Mouse (Mus musculus) layer of hippocampus, adult 9-11 months (tissue): ENCODE measurements around the gene Mfsd4b3.
A peak's percentile ranks its signal among the peaks of the same experiment; 100 is the strongest.

Experiments
- DNase-seq: peaks from one replicate; pipeline ENCODE4 v3.0.0; 2022

Gene Mfsd4b3

DNA sequence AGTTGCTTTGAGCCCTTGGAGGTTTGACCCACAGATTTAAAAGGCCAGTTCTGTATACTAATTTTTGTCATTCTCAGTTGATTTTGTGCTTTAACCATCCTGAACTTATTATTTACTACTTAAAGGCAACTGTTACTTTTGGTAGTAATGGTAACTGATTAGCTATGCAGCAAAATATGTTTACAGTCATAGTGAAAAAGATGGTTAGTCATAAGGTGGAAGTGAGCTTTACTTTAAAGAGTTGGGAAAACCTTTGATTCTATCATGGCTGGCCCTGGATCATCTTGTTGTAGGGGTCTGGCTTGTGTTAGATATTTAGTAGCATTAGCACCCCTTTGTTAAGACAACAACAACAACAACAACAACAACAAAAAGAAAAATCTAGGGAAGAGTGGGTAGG is 47.3 kb downstream of the Mfsd4b3 start:
- DNase-seq: no peak

DNA sequence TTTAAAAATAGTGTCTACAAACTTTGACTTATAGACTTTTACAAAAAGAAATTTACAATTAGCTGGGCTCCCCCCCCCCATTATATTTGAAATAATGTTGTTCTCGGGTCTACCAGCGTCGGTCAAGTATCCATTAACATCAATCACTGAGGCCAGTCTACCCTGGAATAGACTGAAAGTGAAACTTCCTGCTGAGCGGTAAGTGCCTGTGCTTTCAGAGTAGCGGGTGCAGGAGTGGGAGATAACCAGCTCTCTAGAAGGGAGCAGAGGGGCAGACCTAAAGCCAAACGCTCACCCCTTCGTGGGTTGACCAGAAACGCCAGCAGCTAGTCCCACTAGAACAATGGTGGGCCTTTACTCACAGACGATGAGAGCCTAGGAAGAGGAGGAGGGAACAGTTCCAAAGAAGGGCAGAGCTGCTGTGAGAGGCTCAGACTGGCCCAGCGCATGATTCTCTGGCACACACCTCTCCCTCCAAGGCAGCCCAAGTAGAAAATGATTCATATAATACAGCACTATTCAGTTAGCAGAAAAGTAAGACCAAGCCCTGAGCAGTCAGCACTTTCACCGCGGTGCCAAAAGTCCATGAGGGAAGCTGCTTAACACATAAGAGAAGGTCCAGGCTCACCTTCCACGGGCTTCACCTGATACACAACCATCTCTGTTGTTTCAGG is 51.0 kb downstream of the Mfsd4b3 start:
- no peak for DNase-seq

DNA sequence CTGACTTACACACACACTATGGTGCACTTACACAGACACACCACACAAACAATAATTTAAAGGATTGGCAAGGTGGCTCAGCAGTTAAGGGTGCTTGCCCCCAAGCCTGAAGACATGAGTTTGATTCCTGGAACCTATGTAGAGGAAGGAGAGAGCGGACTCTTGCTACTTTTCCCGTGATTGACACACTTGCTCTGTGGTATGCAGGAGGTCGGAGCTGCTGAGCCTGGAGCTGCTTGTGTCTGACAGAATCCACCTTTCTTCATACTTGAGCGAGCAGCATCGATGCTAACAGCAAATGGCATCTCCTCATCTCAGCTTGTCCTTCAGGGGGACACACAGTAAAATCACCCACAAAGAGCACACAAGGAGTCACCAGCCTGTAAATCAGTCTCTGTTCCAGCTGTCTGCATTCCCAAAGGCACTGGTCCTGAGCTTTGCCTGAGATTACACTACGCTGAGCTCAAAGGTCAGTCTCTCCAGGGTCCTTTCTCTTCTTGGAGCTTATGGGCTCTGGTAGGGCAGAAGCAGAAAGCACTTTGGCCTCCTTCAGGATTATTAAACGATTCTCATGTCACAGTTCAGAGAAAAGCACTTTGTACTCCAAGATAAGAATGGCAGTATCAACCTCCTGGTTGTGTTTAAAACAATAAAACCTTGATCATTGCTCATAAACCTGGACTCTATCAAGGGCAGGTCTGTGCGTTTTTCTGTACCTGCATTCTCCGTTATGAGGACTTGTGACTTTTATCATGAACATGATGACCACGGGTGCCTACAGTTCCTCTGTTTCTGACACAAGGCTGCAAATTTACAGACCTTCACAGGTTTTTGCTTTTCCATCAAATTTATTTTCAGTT is 52.9 kb downstream of the Mfsd4b3 start:
- DNase-seq: no peak

DNA sequence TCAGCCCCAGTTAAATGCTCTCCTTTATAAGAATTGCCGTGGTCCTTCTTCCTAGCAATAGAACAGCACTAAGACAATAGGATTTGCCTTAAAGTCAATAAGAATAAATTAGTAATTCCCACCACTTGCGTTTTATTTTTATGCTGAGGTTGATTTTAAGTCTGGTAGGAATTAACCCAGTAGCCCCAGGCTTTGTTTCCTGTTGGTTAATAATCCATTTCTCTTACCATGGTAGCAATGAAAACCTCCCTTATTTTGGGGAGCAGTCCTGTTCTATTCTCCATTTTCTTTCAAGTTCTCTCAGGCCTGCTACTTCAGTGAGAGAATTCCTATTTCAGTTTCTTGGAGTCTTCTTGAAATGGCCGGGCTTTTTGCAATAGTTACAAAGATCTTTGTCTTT is 55.8 kb downstream of the Mfsd4b3 start:
- DNase-seq: no peak

DNA sequence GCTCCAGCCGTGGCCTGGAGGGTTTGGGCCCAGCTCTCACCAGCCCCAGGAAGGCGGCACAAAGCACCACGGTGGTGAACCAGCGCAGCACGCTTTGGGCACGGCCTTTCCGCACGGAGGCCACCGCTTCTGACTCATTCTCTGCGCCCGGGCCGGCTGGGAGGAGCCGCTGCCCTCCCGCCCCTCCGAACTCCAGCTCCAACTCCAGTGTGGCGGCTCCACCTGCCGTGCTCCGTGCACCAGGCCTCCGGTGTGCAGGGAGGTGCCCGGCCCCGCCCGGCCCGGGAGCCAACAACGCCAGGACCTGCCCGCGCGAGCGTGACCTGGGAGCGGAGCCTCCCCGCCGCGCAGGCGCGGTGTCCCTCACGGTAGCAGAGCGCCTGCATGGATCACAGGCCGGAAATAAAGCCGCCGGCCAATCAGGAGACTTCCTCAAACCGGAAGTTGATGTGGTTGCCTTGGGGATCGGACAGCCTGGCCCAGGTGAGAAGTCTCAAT is 61.0 kb downstream of the Mfsd4b3 start, which contains the start of gene Mfsd4b4:
TSS of gene Mfsd4b4 (minus strand) at position 365 of the 498 bp plus-strand sequence.
- DNase-seq: peak; percentile 88
